Mouse (Mus musculus) kidney, adult 11 months (tissue): ENCODE data around the gene AL731706.1.
"Not testable (repeated sequence)": the region's sequence is repeated elsewhere in the genome, so short reads cannot be mapped to it uniquely, and the experiment has no call there.

Experiments
- DNase-seq: peaks from one replicate; pipeline ENCODE4 v3.0.0; 2022

The AL731706.1 gene

GRCm38 (mm10) chr2:136891068-136891950 is at the start of gene AL731706.1, which contains the start of the genes Slx4ip and Mkks:
TSS of gene AL731706.1 (minus strand) at chr2:136891389.
TSS of gene Slx4ip (plus strand) at chr2:136891218.
TSS of gene Mkks (minus strand) at chr2:136891389.
- peak; percentile 100 for DNase-seq

GRCm38 (mm10) chr2:136938249-136938648 is 47.1 kb upstream of the AL731706.1 start:
- DNase-seq = no peak

DNA sequence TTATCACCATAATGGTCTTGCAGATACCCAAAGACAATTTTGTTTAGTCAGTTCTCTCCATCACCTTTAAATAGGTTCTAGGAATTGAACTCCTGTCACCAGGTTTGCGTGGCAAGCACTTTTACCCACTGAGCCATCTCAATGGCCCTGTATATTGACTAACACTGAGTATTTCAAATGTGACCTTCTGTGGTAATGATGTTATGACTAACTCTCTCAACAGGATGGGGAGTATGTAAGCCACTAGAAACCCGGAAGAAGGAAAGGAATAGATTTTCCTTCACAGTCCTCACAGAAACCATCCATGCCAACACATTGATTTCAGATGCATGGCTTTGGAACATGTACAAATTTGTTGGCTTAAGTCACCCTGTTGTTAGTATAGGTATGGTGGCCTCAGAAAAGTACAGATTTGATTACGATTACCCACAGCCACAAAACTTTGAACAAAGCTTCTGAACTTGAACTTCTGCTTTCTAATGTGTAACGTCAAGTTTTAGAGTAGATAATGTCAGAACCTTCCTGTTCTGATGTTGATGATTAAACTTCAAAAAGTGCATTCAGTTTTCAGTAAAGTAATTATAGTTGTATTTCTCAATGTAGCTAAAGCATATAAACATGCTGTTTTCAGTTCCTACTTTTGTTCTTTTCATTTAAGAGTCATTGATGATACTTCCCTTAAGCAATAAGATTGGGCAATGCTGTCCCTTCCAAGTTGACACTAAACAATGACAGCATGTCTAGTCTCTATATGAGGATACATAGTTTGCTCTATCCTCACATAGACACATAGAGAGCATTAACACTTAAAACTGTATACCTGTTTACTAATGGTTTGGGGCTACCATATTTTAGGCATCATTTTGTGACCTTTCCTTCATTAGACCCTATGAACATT is 45.5 kb upstream of the AL731706.1 start:
- no peak for DNase-seq

- DNase-seq = no peak
Measured at GRCm38 (mm10) chr2:136921003-136921408, 29.8 kb upstream of the AL731706.1 start.

- no peak for DNase-seq
Measured at GRCm38 (mm10) chr2:136920257-136920993, 29.2 kb upstream of the AL731706.1 start.

- DNase-seq = no peak
Measured at GRCm38 (mm10) chr2:136919433-136919832, 28.2 kb upstream of the AL731706.1 start.

GRCm38 (mm10) chr2:136914334-136914902 is 23.2 kb upstream of the AL731706.1 start:
- DNase-seq = no peak

DNA sequence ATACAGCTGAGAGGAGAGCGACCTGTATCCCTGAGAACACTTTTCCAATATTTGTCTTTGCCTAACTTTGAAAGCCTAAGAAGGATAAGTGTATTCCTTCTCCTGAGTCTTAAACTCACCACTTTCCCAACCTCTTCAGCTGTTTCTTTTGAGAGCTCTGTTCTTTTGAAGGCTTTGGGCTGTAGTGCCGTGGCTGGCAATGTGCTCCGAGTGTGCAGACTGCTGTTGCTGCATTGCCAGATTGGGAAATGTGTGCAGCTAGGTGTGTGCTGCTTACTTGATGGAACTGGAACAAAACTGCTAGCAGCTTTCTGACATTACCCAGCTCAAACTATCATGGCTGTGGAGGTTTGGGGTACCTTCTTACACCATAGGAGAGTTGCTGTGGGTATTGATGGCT is 21.8 kb upstream of the AL731706.1 start:
- DNase-seq = no peak

DNA sequence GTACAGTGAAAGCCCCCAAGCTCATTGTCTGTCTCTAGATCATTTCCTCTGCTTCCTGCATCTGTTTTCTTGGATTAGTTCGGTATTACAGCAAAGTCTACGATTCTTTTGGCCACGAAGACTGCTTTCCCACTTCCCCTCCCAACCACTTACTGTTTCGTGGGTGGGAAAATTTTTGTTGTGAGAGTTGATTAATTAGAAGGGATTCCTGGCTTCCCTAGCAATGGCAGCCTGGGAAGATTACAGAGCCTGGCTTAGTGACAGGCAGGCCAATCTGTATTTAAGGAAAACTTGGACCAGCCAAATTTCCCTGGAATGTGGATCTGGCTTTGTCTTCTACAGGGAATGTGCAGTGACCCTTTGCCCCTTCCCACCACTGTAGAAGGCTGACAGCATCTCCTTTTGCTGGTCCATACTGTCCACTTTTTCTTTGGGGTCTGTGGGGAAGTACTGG is 20.8 kb upstream of the AL731706.1 start:
- no peak for DNase-seq

GRCm38 (mm10) chr2:136909298-136909697 is 18.1 kb upstream of the AL731706.1 start:
- DNase-seq = no peak

GRCm38 (mm10) chr2:136908596-136908995 is 17.4 kb upstream of the AL731706.1 start:
- no peak for DNase-seq

GRCm38 (mm10) chr2:136896131-136896530 is 4.9 kb upstream of the AL731706.1 start:
- no peak for DNase-seq

DNA sequence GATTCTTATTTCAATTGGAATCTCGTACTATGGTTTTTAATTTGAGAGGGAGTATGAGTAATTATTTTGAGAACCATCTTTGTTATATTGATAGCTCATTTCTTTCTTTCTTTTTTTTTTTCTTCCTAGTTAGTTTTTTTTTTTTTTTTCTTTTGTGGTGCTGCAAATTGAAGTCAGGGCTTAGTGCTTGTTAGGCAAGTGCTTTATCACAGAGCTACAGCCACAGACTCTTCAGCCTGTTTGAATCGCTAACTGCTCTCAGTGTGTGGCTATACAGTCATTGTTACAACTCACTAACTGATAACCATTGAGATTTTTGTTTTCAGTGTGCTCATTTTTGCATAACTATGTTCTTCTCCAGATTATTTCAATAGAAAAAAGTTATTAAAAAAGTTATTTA is 3.3 kb upstream of the AL731706.1 start:
- DNase-seq = no peak

DNA sequence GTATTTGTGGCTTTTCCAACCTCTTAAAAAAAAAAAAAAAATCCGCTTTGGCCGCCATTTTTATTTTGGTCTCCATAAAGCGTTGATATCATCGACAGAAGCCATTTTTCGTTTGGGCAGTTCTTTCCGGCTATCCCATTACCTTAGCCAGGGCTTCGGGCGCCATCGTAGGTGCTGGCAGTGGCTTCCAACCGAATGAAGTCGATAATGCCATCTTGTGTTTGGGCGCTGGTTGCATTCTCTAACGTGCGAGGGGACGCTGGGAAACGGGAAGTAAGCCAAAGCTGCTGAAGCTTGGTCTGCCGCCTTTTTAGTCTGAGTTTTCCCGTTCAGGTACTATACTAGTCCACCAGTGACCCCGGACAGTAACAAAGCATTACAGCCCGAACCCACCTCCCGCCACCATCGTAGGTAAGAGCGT is 772 bp upstream of the AL731706.1 start:
- DNase-seq = peak; percentile 98

DNA sequence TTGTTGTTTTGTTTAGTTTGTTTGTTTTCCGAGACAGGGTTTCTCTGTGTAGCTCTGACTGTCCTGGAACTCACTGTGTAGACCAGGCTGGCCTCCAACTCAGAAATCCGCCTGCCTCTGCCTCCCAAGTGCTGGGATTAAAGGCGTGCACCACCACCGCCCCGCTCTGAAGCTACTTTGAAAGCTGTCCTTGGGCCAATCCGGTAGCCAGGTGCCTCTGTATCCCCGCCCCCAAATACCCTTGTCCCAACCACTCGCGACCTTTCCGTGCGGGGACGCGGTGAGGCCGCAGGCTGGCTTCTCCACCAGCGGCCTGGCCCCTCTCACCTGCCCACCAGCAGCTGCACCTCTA is 497 bp downstream of the AL731706.1 start:
- not testable (repeated sequence) for DNase-seq

DNA sequence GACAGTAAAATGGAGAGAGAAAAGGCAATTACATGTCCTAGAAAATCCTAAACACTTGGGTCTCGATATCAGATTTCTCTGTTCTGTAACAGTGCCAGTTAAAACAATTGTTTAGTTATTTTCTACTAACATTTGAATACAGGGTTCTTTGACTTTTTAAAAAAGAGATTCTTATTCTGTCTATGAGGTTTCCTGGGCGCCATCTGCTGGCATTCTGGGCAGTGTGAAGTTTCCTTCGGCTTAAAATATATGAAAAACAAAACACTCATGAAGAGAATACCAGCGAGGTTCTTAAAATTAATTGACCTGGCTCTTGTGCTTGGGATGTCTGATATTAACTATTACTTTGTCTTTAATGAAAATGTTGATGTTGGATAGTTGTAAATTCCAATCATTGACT is 4.3 kb downstream of the AL731706.1 start:
- DNase-seq = no peak

GRCm38 (mm10) chr2:136885579-136885978 is 5.6 kb downstream of the AL731706.1 start, which contains the start of gene AL731706.2:
TSS of gene AL731706.2 (minus strand) at chr2:136885679.
- no peak for DNase-seq

- DNase-seq = no peak
Measured at GRCm38 (mm10) chr2:136854543-136855388, 36.4 kb downstream of the AL731706.1 start.

- no peak for DNase-seq
Measured at GRCm38 (mm10) chr2:136850366-136850765, 40.8 kb downstream of the AL731706.1 start.

GRCm38 (mm10) chr2:136837994-136838393 is 53.2 kb downstream of the AL731706.1 start:
- DNase-seq = no peak

- DNase-seq = no peak
Measured at GRCm38 (mm10) chr2:136835882-136836281, 55.3 kb downstream of the AL731706.1 start.
